Mouse (Mus musculus): Measurements from ENCODE around the gene Hist1h2bg.

Gene Hist1h2bg

DNA sequence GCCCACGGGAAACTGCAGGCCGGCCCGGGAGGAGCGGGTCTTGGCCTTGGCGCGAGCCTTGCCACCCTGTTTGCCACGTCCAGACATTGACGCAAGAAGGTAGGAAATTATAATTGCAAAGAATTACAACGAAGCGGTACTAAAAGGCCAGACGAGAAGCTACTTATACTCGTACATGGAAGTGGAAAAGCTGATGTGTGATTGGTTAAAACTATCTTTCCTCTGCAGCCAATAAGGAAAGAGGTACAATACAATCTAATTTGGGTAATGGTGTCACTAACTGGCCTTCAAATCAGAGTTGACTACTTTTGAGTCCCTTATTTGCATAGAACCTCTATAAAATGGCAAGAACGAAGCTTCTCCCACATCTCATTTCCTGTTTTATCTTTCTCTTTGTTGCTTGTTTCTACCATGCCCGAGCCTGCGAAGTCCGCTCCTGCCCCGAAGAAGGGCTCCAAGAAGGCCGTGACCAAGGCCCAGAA, at the start of gene Hist1h2bg, which contains the start of gene Hist1h2ae:
TSS of gene Hist1h2bg (plus strand) at position 375 of the 482 bp plus-strand sequence.
TSS of gene Hist1h2ae (minus strand) at position 199 of the 482 bp plus-strand sequence.
- peak; percentile 80 for DNase-seq

DNA sequence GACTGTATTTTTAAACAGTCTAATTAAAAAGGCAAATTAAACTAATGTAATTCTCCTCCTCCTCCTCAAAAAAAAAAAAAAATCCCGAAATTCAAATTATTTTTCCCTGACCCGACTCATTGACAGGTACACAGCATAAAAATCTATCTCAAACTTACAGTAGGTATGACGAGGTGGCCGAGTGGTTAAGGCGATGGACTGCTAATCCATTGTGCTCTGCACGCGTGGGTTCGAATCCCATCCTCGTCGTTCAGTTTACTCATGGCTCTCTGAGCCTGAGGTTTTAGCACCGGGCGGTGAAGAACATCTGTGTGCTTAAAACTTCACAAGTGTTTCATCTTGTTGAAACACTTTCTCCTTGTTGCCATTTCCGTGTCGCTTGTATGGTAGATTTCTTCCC, 49.5 kb upstream of the Hist1h2bg start:
- DNase-seq, result peak; percentile 49

DNA sequence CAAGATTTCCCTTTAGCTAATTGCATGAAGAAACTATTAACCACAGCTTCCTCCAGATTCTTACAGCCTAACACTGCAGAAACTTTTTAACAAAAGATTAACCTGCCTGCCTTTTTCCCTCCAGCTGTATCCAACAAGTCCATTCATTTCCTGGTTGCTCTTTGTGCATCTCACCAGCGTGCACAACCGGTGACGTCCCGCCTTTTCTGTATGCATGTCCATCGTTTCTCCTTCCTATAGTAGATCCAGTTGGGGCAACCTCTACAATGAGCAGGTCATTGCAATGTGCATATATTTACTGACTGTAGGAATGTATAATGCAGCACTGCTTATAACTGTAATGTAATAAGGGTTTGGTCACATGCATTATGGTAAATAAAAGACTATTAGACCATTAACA, 47.2 kb upstream of the Hist1h2bg start:
- no peak for DNase-seq

DNA sequence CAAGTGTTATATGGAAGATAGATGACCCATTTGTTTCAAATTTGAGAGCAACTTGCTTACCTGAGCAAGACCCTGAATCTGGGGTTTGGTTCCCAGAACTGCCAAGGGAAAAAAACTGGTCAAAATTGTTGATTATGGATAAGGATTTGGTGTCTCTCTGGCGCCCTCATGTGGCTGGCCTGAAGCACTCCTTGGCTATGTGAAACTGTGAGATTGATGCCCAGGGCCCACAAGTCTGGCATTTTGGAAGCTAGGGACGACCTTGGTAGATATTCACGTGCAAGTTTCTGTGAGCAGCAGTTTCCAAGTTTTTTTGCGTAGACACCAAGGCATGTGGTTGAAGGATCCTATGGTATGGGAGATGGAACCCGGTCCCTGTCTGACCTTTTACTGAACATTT, 46.5 kb upstream of the Hist1h2bg start:
- peak; percentile 71 for DNase-seq

DNA sequence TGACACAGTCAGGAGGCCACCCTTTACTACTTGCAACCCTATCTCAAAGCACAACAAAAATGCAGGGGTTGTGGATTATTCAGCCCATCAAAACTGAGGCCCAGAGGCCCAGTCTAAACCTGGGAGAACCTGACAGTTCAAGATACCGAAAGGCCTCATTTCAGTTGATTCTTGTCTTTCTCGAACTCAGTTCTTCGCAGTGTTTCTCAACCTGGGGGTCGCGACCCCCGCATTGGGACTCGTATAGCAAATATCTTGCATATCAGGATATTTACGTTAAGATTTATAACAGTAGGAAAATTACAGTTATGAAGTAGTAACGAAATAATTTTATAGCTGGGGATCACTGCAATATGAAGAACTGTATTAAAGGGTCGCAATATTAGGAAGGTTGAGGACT, 45.3 kb upstream of the Hist1h2bg start:
- no peak for DNase-seq

DNA sequence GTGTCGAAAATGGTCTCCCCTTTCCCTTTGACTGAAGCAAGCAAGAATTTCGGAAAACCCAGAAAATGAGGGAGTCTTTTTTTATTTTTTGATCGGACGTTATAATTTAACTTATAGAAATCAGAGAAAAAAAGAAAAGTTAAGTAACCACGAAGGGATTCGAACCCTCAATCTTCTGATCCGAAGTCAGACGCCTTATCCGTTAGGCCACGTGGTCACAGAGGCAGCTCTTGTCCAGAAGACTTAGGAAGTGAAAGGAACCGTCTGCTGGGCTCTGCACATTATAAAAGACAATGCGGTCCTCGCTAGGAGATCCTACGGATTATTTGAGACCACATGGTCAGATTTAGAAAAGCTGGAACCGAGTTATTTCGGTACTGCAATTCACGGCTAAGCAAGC, 44.9 kb upstream of the Hist1h2bg start:
- peak; percentile 88 for DNase-seq

DNA sequence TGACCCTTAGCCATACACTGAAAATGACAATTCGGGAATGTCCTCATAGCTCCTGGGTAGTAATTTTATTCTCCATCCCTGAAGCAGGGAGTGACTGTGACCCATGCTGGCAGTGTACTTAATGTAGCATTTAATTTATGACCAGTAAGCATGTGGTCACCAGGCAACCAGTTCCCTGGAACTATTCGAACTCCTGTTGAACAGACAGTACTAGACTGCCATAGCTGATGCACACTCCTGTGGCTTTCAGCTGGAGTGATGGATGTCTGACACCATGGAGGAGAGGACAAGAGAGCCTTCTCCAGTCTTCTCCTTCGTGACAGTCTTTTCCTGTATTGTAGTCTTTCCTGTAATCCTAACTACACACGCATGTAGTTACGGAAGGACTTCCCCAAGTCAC, 42.2 kb upstream of the Hist1h2bg start:
- no peak for DNase-seq

DNA sequence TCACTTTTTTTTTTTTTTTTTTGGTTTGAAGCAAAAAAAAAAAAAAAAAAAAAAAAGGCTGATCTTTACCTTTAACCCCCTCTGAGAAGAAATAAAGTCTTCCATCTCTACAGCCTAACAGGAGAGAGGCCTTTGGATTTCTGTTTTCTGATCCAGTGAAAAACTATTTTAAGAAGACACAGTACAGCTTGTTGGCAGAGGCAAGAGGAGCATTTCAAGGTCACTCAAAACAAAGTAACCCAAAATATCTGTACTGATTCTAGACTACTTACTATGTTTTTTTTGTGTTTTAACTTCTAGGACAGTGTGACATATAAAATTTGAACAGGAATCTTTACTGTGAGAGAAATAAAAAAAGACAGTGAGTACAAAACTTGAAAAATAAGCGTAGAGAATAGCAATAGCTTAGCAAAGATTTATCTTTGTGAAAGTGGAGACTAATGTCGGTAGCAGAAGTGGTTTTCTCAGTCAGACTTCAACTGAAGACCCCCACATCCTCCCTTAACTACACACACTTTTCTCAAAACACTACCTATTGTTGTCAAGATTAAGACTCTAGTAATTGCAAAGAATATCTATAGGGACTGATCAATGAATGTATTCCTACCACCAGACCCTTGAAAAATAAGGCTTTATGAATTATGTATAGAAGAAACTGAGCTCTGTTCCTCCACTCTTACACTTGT, 41.6 kb upstream of the Hist1h2bg start:
- no peak for DNase-seq

DNA sequence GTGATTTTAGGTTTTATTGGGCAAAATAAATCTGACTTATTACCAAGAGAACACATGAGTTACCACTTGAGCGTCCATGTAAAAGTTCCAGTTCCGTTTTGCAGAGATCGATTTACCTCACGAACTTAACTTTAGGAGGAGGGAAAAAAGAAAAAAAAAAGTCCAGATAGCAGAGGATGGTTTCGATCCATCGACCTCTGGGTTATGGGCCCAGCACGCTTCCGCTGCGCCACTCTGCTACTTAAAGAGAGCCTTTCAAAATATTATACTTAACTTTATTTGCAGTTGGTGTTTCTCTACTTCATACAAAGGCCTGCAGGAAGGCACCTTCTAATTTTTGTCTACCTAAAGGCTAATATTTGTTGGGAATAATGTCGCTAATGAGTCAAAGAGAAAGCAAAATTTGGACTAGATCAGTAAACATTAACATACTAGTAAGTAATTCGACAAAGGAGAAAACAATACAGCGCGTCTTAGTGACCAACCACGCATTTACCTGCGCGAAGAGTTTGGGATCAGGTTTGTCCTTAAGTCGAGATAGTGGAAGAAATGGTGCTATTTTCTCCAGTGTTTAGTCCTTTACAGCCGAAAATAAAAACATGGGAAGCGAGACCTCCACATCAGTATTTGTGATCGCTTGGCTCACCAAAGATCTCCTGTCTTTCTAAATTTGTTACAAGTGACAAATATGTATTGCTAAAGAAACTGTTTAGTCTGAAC, 40.9 kb upstream of the Hist1h2bg start:
- DNase-seq, result peak; percentile 43

DNA sequence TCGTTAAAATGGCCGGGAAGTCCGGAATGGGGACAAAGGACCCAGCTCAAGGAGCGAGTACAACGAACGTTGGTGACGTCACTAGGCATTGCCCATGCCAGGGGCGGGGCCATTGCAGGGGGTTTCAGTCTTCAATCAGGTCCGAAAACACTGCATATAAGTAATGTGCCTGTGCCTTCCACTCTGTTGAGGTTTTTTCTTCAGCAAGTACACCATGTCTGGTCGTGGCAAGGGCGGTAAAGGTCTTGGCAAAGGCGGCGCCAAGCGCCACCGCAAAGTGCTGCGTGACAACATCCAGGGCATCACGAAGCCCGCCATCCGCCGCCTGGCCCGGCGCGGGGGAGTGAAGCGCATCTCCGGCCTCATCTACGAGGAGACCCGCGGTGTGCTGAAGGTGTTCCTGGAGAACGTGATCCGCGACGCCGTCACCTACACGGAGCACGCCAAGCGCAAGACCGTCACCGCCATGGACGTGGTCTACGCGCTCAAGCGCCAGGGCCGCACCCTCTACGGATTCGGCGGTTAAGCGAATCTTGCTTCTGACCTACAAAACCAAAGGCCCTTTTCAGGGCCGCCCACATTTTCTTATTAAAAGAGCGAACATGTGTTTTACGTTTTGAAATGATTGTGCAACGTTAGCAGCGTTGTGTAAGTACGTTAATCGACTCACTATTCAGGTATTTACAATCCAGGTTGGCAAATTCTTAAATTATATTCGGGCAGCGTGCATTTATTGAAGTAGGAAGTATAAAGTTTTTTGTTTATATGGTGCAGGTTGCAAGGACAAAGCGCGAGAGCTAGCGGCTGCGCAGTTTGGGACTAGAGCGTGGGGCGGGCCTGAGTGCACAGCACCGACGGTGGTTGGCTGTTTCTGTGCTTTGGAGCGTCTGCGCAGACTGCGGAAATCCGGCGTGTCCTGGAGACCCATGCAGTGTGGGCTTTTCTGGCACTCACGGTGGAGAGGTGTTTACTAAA, 40.0 kb upstream of the Hist1h2bg start, which contains the start of gene Hist1h4h:
TSS of gene Hist1h4h (plus strand) at position 150 of the 975 bp plus-strand sequence.
- peak; percentile 95 for DNase-seq

DNA sequence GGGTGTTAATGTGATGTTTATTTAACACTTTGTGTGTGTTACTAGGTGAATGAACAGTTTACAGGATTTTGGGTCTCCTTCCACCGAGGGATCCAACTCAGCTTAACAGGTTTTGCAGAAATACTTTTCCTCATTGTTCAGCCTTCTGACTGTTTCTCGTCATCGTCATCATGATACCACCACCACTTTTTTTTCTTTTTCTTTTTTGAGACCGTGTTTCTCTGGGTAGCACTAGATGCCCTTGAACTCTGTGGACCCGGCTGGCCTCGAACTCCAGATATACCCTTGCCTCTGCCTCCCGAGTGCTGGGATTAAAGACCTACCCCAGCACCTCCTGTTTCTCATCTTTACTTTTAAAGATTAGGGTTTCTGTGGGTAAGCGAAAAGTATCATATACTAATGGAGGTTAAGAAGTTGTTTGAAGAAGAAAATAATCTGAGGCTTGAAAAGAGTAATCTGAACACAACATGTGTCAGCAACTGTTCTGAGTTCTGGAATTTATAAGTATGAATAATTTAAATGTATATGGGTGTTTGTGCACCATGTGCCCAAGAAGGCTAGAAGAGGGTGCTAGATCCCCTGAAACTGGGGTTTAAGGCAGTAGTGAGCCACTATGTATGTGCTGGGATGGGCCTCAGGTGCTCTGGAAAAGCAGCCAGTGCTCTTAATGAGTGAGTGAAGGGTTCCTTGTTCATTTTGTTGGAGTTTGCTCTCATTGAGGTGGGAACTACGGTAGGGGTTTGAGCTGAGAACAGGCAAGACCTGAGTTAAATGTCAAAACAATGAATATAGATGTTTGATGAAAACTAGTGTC, 38.7 kb upstream of the Hist1h2bg start:
- no peak for DNase-seq

DNA sequence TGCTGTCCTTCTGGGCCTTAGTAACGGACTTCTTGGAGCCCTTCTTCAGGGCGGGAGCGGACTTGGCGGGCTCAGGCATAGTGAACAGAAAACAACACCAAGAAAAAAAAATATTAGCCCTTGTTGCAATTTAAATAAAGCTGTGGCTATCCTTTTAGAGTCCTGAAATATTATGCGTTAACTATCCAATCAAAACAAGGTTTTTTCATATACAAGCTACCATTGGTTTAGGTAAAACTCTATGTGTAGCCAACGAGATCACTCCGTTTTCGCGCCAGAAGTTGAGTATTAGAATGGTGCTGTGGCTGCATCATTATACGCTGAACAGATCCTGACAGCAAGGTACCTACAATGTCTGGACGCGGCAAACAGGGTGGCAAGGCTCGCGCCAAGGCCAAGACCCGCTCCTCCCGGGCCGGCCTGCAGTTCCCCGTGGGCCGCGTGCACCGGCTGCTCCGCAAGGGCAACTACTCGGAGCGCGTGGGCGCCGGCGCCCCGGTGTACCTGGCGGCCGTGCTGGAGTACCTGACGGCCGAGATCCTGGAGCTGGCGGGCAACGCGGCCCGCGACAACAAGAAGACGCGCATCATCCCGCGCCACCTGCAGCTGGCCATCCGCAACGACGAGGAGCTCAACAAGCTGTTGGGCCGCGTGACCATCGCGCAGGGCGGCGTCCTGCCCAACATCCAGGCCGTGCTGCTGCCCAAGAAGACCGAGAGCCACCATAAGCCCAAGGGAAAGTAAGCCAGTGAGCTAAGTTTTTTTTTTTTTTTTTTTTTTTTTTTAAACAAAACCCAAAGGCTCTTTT, 37.4 kb upstream of the Hist1h2bg start, which contains the start of gene Hist1h2af:
TSS of gene Hist1h2af (plus strand) at position 347 of the 808 bp plus-strand sequence.
- peak; percentile 64 for DNase-seq

DNA sequence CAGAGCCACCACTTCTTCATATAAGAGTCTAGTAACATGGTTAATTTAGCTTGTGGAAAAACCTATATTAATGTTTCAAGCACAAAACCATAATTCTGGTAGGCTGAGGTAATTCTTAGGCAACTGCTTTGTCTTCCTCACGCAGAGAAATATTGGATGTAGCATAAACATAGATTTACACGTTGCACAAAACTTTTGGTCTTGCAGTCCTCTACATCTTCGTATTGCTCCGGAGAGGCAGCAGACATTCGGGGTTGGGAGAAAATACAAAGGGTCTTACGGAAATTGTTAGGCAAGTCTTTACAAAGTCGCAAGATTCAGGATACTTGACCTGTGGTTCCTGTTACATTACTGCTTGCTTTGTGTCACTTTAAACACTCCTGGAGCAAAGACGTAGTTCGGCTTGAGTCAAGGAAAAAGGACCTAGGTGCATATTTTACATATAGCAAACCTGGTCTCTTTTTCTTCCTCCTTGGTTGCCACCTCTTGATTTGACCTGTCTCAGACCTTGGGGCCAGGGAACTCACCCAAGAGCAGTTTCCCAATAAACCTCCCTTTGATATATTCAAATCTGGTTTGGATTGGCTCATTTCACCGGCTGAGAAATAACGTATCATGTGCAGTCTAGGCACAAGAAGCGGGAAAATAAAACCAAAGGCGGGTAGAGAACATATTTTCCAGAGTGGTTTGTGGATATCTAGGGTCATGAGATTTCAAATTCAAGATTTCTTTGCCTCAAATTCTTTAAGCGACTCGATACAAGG, 36.6 kb upstream of the Hist1h2bg start:
- peak; percentile 11 for DNase-seq

DNA sequence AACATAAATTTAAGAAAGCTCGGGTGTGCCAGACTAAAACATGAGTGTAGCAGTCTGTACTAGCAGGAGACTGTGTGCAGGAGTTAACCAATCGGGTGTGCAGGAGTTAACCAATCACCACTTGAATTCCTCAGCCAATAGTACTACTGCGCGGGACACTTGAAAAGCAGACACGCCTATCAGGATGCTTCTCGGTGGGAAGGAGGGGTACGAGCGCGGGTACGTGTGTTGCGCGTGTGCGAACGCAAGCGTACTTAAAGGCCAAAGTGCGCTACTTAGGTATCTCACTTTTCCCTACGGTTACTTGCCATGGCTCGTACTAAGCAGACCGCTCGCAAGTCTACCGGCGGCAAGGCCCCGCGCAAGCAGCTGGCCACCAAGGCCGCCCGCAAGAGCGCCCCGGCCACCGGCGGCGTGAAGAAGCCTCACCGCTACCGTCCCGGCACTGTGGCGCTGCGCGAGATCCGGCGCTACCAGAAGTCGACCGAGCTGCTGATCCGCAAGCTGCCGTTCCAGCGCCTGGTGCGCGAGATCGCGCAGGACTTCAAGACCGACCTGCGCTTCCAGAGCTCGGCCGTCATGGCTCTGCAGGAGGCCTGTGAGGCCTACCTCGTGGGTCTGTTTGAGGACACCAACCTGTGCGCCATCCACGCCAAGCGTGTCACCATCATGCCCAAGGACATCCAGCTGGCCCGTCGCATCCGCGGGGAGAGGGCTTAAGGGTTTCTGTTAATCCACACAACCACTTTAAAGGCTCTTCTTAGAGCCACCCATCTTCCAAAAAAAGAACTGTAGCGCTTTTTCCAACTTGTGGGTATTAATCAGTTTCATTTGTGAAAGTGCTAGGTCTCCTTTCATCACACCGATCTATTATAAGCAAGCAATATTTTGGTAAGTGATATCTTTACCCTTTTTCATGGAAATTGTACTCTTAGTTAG, 35.8 kb upstream of the Hist1h2bg start, which contains the start of gene Hist1h3g:
TSS of gene Hist1h3g (plus strand) at position 286 of the 939 bp plus-strand sequence.
- peak; percentile 87 for DNase-seq

DNA sequence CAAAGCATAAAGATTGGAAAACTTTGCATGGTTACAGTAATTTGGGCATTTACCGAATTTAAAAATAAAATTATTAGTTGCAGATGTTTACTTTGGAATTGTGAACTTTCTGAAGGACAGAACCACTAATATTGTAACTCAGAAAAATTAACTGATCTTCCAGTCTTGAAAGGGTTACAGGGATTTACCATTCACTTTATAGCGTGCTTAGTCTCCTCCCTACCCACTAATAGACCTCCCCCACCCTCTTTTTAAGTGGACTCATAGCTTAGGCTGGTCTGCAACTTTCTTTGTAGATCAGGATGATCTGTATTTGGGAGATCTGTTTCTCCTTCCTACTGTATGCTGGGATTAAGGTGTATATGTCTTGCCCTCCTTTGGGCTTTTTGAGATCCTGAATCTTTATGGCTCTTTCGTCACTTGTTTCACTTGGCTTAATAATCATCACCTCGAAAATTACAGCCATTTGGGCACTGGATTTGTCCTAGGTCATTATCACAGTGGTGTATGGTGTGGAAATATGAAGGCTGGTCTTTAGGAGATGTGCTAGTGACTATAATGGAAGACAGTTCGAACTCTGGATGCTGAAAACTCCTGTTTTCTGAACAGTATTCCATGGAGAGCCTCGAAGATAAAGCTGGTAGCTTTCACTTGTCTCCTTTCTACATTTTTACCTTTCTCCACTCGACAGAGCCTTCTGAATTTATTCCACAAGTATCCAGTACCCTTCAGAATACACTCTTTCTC, 34.9 kb upstream of the Hist1h2bg start:
- no peak for DNase-seq

DNA sequence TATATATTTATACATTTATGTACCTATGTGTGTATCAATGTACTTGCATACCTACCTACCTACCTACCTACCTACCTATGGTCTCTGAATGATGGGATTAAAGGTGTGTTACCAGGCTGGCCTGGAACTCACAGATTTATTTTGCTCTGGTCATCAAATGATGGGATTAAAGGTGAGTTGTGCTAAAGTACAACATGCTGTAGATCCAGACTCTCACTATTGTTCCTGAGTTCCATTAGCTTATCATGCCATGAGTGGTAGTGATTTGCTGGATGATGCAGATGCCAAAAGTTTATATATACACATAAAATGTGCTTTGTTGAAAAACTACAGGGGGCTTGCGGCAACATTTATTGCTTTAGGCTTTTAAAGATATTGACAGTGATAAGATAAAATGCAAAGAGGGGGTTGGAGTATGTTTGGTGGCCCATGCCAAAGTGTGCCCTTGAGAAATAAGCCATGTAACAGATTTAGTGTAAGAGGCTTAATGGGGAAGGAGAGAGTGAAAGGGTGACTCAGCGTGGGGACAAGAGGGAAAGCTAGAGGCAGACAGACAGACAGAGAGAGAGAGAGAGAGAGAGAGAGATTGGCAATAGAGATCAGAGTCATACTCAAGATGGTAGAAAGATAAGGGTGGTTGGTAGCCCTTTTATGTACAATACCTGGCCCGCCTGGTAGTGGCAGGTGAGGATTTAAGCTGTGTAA, 34.0 kb upstream of the Hist1h2bg start:
- DNase-seq, result no peak

DNA sequence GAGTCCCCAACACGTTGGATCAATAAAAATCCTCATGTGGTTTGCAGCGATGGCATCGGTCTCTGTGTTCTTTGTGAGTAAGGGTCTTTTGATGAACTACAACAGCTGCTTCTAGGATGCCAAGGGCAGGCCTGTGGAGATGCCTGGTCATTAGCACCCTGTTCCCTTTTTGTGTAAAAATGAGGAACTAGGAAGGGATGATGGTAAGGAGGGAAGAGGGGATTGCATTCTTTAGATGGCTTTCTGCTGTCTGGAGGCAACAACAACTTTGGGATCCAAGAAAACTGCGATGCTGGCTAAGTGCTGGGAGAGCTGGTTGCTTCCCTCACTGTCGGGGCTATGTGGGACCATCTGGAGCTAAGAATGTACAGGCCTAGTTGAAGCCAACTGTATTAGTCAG, 32.9 kb upstream of the Hist1h2bg start:
- DNase-seq, result no peak
